Mouse (Mus musculus) forelimb bud, embryonic 11.5 days (tissue): ENCODE results near the gene C9orf72.

Experiments
- DNase-seq: peaks from one replicate; pipeline ENCODE4 v3.0.0-alpha.2; 2012; ENCODE audit warnings: low read depth, low spot score

The C9orf72 gene

DNA sequence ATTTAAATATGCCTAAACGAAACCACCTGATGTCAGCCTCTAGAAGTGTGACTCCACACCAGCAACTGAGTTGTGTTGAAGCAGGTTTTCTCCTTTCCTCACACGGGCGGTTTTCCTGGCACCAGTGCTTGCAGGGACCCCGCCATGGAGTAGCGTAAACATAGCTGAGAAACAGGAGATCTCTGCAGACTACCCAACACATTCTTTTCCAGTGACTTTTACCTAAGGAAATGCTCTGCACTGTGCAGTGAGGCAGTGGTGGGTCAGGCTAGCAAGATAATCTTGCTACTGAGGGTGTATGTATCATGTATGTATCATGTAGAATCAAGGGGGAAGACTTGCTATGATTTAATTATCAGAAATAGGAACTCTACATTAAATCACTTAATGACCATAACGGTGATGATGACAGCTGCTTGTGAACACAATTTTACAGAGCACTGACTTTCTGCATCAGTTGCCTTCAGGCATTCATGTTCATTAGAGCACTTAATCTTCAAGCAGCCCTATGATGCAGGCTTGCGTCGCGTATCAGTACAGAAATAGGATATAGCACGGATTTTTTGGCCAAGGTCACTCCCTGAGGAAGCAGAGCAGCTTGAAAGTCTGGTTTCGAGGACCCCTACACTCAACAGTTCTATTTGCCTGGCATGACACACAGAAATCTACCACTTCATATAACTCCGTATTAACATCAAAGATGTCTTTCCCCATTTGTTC is 47.9 kb downstream of the C9orf72 start:
- DNase-seq: no peak

DNA sequence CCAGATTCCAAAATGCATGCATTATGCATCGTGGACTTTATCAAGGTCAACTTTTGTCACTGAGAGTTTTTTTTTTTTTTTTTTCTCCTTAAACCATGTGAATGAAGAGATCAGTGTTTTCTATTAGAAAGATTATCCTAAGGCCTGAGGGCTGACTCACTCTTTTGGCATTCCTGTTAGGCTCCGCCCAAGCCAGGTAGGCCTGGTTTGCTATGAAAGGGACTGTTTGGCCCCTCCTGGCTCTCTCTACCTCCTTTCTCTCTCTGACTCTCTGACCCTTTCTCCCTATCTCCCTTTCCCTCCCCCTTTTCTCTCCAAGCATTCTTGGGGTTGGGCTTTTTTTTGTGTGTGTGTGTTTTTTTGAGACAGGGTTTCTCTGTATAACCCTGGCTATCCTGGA is 50.4 kb downstream of the C9orf72 start:
- DNase-seq: no peak

DNA sequence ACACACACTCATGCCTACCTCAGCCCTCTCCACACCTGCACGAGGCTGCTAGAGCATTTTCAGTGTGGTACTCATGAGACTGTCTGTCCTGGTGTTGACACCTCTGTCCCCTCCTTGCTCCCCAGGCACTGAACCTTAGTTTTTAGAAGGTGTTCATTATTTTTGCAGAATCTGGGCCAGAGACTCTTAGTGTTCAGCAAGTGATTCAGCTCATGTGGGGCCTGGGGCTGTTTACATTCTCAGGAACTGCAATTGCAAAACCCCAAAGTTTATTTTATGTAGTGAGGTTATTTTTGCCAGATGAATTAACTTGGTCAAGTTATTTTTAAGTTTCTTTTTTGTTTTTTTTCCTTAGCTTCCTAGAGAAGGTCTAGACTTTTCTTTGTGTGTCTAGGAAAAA is 52.4 kb downstream of the C9orf72 start:
- no peak for DNase-seq

DNA sequence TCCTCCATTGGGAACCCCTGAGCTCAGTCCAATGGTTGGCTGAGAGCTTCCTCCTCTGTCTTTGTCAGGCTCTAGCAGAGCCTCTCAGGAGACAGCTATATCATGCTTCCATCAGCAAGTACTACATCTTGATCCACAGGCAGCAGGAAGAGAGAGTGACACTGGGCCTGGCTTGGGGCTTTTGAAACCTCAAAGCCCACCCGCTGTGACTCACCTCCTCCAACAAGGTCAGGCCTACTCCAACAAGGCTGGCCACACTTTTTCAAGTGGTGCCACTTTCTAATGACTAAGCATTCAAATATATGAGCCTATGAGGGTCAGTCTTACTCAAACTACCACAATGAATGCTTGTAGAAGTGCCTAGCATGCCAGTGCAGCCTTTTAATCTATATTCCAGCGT is 53.5 kb downstream of the C9orf72 start:
- no peak for DNase-seq

DNA sequence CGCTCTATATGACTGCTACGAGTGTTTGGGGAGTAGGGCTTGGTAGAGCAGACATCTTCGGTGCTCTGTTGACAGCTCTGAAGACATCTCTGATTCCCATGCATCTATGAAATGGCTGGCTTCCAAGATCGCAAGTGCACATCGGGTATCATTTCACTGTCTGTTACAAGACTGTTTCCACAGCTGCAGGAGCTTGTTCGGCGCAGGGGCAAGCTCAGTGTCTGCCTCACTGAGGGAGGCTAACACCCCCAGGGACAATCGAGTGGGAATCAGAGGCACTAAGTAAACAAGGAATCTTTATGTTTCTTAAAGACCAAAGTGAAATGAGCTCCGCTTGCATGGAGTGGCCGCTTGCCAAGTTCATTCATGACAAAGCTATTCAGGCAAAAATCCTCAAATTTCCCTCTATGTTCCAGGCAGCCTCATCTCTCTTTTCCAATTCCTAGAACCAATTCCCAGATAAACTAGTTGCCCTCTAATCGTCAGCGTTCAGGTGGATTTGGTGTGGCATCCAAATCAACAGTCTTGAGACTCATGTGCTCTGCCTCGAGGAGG is 56.3 kb downstream of the C9orf72 start:
- DNase-seq: no peak

DNA sequence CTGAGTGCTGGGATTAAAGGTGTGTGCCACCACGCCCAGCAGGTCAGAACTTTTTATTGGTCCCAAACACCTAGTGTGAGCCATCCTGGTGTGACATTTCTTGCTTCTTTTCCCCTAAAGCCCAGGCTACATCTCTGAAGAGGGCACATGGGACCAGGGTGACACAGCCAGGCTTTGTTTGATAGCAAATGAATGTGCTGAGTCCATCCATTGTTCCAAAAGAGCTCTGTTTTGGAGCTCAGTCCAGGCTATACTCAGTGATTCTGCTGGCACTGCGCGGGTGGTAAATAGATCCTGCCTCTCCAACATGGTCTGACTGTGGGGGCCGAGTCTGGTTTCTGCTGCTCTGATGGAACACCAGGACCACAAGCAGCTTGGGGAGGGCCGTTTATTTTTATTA is 58.1 kb downstream of the C9orf72 start:
- no peak for DNase-seq

DNA sequence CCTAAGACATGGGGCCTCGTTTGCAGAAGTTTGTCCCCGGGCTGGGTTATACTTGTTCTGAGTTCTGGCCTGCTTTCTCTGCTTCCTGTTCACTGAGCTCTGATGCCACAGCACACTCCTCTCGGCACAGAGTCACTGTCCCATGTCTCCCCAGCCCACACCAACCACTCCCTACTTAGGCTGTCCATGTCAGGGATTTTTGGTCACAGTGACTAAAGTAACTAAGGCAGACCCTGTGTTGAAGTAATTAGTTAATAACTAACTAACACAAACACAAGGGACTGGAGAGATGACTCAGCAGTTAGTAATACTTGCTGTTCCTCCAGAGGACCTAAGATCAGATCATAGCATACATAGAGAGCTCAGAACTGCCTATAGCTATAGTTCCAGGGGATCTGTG is 60.0 kb downstream of the C9orf72 start:
- no peak for DNase-seq

DNA sequence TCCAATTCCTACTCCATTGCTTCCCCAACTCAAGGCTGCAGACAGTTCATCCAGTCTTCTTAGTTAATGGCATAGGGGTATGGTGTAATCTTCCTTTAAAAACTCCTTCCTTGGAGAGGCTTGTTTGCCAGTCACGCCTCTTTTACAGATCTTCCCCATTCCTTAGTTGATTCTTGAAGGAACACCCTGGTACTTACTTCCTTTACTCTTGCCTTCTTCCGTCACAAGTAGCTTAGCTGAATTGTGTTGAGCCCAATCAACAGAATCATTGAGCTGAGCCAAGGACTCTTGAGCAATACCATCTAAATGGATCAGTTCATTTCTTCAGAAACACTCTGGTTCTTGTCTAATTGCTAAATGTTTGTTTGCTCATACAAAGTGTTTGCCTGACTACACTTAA is 60.7 kb downstream of the C9orf72 start:
- DNase-seq: no peak

DNA sequence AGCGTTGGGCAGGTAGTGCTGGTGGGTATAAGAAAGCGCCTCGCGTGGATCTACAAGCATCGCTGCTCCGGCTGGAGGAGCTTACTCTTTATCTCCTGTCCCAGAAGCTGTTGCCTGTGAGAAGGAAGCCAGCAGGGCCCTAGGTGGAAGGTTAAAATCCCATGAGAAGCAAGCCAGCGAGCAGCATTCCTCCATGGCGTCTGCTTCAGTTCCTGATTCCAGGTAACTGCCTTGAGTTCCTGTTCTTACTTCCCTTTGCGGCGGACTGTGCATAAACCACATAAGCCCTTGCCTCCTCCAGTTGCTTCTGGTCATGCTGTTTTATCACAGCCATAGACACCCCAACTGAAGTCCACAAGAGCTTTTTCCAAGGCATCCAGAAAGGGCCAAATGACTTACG is 68.2 kb downstream of the C9orf72 start:
- DNase-seq: no peak

DNA sequence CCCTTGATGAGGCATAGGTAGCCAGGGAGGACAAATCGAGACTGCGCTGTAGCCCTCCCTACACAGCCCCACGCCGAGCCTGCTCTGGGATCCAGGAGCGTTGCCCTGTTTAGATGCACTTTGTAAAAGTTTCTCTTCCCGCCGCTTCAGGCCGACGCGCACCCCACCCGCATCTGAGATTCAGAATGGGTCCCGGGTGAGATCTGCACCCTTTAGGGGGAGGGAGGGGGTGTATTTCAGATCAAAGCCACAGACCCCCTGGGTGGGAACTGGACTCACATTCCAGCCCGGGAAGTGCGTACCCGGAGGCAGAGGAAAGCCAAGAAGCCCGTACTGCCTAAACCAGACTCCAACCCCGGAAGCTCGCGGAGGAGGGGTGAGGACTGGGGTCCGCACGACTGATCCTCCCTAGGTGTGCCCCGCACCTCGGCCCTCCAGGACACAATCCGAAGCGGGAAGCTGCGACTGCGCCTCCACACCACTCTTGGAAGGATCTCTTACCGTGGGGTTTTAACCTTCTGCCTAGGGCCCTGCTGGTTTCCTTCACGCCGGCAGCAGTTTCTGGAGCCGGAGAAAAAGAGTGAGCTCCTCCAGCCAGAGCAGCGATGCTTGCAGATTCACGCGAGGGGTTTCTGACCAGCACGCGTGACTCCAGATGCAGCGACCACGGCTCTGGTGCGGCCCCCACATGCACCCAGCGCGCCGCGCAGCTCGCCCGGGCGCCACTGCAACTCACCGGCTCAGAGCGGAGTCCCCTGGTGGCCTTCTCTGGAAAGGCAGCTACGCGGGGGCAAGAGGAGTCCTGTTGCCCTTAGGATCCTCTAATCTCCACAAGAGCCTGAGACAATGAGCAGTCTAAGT is 69.0 kb downstream of the C9orf72 start, which contains the start of gene Mob3b:
Gene Mob3b (minus strand): TSS at position 734 of the 861 bp plus-strand sequence.
- DNase-seq: peak; percentile 83

DNA sequence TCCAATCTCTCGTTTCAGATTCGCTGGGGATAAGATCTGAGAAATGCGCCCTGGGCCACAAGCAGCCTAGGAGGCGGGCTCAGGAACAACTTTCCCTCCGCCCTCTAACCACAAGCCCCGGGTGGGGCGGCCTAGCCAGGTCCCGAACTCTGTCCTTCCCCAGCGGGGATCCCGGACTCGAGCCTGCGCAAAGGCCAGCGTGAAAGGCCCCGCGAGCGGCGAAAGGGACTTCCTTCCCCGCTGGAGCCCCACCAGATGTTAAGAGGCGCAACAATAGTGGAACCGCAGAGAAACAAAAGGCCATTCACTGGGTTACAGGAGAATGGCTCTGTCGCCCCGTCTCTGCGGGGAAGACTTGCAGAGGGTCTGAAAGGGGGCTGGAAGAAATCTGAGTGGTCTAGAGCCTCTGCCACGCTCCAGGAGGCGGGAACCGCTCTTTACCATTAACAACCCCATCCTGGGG is 69.8 kb downstream of the C9orf72 start:
- DNase-seq: peak; percentile 74

DNA sequence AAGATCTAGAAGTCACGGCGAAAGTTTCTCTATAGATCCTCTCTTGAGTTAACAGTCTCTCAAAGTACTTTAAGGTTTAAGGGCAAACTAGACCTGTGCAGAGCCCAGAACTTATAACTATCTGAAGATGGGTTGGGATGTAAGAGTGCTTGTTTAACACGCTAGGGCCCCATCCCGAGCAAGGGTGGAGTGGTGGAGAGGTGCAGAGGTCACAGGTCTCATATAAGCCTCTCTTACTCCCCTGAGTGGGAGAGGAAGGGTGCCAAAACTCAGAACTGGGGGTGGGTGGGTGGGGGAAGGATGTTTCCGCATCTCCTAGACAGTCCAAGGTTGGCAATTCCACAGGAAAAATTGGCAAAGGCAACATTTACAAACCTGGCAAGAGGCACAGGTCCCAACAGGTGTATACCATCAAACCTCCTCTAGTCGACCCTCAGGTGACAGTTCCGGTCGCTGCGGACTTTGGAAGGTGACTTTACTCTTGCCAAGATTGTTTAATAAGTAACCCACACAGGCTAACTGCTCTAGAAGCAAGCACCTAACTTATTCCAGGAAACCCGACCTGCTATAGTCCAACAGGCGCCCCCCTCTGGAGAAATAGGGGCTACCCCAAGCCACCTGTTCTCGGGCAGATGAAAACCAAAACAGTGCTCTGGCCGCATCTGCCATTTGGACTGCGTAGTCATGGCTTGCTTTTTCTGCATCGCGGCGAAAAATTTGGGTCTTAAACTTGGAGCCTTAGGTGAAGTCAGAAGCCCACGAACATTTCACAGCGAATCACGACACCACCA is 70.6 kb downstream of the C9orf72 start:
- DNase-seq: peak; percentile 29

DNA sequence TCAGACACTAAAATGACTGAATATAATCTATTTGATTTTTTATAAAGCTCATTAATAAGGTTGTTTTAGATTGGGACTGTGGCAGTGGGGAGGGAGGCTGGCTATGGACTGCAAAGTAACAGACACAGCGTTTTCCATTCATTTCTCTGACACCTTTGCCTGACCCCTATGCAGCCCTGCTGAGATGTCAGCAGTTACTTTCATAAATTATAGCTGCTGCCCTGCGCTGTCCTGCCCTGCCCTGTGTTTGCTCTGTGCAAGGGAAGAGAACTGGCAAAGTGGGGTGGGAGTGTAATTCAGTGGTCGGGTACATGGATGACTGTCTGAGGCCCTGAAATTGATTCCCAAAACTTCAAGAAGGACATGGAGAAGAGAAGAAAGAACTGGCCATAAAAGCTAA is 71.9 kb downstream of the C9orf72 start:
- no peak for DNase-seq

DNA sequence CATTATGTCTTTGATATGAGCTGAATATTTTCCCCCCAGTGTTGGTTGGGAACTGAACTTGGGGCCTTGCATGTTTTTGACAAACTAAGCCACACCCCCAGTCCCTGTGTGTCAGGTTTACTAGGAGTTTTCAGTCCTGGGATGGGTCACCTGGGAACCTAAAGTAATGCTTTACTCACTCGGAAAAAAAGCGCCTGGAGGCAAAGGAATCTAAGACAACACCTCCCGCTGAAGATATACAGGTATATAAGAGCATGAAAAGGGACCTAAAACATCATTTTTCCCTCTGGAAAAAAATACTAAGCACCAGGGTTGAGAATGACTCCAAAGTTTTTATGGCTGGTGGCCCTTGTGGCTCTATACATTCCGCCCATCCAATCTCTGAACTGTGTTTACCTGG is 74.2 kb downstream of the C9orf72 start, which contains the start of gene Ifnk:
Gene Ifnk (plus strand): TSS at position 301 of the 400 bp plus-strand sequence.
- DNase-seq: no peak

DNA sequence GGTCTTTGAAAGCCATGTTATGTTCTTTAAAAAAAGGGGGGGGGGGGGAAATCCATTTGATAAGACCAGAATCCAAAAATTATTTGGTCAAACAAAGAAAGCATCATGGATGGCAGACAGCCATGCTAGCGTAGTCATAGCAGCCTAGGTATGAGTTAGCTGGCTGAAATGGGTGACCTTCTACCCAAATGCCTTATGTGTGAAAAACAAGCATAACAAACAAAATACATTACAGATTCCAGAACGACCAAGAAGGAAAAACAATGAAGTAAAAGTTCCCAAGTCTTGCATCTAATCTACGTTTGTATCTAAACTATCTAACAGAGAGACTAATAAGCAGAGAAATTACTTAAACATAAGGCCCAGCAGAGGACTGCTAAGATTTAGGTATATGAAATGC is 75.3 kb downstream of the C9orf72 start:
- DNase-seq: no peak

DNA sequence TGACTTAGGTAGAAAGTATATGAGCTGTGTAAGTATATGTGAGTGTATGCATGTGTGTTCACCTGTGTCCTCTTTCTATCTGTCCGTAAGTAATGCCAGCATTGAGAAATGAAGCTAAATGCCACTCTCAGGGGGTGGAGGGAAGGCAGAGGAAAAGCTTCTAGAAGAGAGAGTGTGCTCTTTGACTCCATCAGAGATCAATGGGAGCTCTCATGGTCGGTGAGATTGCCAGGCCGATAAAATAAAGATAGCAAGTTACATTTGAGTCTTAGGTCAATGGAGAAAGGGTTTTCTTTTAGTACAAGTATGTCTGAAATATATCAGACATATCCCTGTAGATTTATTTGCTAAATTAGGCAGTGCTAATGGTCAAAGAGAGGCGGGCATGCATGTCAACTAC is 77.6 kb downstream of the C9orf72 start:
- DNase-seq: no peak

DNA sequence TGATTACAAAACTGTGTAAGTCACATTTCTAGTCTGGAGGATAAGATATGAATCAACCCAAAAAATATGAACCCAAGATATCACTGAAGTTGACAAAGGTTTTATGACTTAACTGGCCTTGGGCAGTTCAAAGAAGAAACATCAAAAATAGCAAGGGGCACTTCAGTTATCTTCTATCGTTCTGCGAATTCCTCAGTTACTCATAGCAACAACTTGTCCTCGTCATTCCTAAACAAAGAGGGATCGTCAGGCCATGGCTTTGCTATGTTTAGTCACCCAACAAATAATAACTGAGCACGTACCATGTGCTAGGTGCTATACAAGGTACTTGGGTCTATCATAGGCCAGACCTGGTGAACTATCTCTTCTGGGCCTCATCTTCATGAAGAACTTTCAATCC is 79.4 kb downstream of the C9orf72 start:
- DNase-seq: no peak

DNA sequence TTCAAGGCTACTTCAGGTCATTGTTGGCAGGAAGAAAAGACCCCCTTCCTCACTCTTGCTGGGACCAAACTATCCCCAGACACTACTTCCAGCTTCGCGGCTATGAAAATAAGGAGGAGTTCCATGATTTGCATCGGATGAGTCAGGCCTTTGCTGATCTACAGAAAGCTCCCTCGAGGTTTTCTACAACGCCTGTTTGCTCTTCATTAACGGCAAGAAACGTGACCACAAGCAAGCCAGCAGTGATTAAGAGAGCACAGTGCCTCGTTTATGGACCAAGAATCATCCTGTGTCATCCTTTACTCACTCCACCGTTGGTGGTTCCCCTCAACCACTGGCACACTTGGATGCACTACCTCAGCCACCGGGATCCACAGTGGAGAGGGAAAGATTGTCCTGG is 80.2 kb downstream of the C9orf72 start:
- DNase-seq: no peak

DNA sequence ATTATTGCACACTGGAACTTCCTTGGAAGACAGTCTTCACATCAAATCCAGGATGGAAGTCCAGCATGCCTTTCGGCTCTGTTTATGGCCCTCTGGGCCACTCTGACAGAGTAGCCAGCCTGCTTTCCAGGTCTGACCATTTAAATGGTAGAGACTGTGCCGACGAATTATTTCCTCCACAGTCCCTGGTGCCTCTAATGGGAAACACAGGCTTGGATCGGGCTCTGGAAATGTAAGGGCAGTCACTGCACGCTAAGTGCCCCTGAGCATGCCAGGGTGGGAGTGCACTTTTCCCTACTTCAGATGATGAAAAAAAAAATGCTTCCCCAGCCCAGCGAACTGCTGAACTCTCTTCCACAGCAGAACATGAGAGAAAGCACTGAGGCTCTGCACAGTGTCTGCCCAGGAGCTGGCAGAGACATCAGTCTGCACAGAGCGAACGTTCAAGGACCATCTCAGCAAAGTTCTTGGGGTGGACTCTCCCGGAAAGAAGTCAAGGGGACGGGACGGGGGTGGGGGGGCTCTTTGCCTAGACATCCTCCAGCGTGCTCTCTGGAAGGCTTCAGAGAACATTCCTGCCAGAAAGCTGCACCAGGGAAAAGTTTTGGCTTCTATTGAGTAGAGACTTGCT is 82.4 kb downstream of the C9orf72 start:
- peak; percentile 32 for DNase-seq
